Mouse (Mus musculus) brain, embryonic 18.5 days (tissue): ENCODE data around the gene Stag1.

Experiments
- DNase-seq: peaks from one replicate; pipeline ENCODE4 v3.0.0-alpha.2; 2012; ENCODE audit warnings: low read depth, low spot score

The Stag1 gene

DNA sequence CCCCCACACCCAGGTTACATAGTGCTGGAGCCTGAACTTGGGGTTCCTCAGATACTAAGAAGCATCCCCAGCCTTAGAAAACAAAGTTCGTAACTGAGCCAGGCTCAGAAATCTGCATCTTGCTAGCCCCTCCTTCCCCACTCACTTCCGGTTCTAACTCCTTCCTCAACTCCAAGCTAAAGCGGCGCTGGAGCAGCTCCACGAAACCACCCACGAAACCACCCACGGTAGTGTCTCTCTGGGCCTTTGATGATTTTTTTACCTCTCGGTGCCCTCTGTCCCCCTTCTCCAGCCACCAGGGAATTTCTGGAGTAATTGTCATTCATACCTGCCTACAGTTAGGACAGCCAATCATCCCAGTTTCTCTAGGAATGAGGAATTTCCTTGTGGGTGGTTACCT, at the start of gene Stag1:
Stag1 (plus strand) TSS at position 253 of the 400 bp plus-strand sequence.
- DNase-seq: no peak

GRCm38 (mm10) chr9:100548313-100548712, 49.3 kb upstream of the Stag1 start:
- no peak for DNase-seq

GRCm38 (mm10) chr9:100555686-100556085, 41.9 kb upstream of the Stag1 start:
- DNase-seq: no peak

- DNase-seq: peak; percentile 52
Measured at GRCm38 (mm10) chr9:100558023-100558573, 39.5 kb upstream of the Stag1 start.

GRCm38 (mm10) chr9:100558991-100559390, 38.6 kb upstream of the Stag1 start:
- DNase-seq: no peak

- DNase-seq: peak; percentile 72
Measured at GRCm38 (mm10) chr9:100560251-100560890, 37.2 kb upstream of the Stag1 start.

- DNase-seq: no peak
Measured at GRCm38 (mm10) chr9:100569798-100570625, 27.6 kb upstream of the Stag1 start.

GRCm38 (mm10) chr9:100570626-100571233, 26.9 kb upstream of the Stag1 start, which contains the start of gene Slc35g2:
TSS of gene Slc35g2 (minus strand) at chr9:100571090.
- no peak for DNase-seq

DNA sequence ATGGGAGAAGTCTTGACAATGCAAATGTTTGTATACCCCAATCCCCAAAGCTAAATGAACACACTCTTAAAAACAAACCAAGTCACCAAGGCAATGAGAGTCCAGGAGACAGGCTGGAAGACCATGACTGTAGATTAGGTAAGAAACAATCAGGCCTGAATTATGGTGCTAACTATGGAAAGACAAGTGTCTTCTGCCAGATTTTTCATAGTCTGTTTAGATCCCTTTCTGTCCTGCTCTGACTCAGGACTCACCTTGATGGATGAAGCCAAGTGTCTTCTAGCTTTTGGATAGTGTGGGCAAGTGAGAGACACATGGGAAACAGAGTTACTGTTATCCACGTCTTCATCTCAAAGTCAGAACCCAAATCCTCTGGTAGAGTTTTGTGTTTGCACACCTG, 26.1 kb upstream of the Stag1 start:
- no peak for DNase-seq

- no peak for DNase-seq
Measured at GRCm38 (mm10) chr9:100573300-100573699, 24.3 kb upstream of the Stag1 start.

GRCm38 (mm10) chr9:100573942-100574341, 23.7 kb upstream of the Stag1 start:
- no peak for DNase-seq

GRCm38 (mm10) chr9:100580196-100580740, 17.3 kb upstream of the Stag1 start:
- DNase-seq: no peak

DNA sequence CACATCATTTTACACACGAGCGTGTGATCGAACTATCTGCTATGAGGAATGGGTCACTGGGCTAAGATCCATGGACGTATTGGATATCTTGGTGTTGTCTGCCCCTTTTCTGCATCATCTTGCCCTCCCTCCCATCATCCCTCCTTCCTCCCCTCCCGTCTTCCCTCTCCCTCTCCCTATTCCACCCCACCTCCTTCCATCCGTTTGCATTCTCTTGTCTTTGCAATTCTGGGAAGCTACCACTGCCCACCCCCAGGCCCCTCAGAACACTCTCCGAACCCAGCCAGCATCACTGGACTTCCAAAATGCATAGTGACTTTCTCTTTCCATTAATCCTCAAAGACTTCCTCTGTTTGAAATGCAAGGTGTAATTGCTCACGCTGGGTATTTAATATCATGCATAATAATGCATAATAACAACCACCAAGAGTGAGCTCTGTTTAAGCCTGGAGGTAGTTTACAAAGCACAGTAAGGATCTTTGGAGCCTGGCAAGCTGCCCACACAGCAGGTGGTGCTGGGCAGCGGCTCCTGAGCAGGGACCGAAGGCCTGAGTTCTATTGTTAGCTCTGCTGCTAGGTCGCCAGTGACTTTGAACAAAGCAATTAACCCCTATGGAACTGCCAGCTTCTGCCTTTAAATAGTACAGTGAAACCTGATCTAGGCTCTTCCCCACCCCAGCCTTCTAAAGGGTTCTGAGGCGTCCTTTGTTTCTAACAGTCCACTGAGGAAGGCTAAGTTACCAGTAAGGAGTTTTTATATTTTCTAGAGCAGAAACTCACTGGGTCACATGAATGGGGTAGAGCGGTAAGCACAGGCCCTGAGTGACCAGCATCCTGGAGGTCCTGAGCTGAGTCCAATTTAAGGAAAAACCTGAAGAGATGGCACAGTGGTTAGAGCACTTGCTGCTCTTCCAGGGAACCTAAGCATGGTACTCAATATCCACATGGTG, 15.8 kb upstream of the Stag1 start:
- no peak for DNase-seq

- no peak for DNase-seq
Measured at GRCm38 (mm10) chr9:100582883-100583575, 14.6 kb upstream of the Stag1 start.

- no peak for DNase-seq
Measured at GRCm38 (mm10) chr9:100584031-100584430, 13.6 kb upstream of the Stag1 start.

GRCm38 (mm10) chr9:100590462-100590861, 7.1 kb upstream of the Stag1 start:
- no peak for DNase-seq

DNA sequence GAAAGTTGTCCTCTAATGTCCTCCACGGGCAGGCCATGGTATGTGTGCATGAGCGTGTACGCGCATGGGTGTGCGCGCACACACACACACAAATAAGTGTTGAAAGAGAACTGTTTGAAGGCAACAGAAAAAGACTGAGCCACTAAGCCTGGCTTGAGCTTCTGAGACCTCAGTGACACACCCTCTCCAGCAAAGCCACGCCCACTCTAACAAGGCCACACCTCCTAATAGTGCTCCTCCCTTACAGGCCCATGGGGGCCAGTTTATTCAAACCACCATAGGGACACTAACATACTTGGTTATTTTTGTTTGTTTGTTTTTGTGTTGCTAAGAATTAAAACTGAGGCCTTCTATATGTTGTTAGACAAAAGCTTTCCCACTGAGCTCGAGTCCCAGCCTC, 1.3 kb upstream of the Stag1 start:
- DNase-seq: no peak

DNA sequence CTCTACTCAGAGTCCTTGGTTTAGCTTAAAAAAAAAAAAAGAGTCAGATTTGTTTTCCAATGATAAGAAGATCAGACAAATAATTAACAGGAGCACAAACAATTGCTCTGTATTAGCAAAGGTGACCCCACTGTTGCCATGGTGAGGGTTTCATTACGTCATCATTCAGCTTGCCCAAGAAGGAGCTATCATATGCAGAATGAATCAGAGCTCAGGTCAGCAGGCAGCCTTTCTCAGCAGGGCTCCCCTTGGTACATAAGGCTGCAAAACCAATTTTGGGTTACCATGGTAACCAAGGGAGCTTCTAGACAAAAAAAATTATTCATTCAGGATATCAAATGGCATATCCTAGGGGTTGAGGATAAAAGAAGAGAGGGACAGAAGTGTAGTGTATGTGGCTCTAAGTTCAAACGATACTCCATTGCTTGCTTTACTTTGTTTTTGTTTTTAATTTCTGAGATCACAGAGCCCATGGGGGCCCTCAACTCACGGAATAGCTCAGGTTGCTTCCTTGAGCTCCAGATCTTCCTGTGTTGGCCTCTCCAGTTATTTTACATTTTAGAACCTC, 2.2 kb downstream of the Stag1 start:
- DNase-seq: no peak

DNA sequence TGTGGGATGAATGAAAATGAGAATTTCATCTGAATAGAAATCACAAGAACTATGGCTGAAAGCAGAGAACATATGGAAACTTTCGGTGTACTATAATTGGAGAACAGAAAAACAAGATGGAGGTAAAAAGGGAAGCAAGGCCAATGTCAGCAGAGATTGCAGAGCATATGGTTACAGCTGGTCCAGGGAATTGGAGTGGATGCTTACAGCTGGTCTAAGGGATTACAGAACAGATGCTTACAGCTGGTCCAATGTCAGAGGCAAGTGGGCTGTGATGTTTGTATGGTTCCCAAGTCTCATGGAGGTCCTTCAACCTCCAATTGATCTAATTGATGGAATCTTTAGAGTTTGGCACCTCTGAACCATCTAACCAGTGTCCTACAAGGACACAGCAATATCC, 4.5 kb downstream of the Stag1 start:
- no peak for DNase-seq

DNA sequence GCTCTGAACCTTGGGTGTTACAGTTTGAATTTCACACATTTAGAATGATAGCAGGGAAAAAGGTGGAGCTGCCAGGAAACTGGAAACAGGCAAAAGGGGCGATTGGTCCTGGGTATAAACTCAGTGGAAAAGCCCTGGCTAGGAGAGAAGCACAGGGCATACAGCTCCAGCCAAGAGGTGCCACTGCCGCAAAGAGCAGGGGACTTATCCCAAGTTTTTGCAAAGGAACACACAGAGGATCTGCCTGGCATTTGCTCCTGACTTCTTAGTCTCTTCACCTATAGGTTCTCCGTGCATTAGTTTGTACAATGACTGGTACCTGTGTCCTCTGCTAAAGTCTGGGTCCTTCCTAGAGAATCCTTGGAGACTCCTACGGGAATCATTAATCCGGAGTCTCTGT, 5.6 kb downstream of the Stag1 start:
- DNase-seq: no peak
